Mouse (Mus musculus): ENCODE results near the gene Clec12b.
"Not testable (repeated sequence)": the region's sequence is repeated elsewhere in the genome, so short reads cannot be mapped to it uniquely, and the experiment has no call there.

The Clec12b gene

GRCm38 (mm10) chr6:129369374-129370132 lies 16.1 kb downstream of the Clec12b start:
- DNase-seq (ENCODE audit: extremely low read depth, low read depth, low spot score): no peak

GRCm38 (mm10) chr6:129365959-129366359 lies 19.7 kb downstream of the Clec12b start:
- peak; percentile 3 for DNase-seq (ENCODE audit: extremely low read depth, low read depth, low spot score)

GRCm38 (mm10) chr6:129363942-129364341 lies 21.7 kb downstream of the Clec12b start:
- no peak for DNase-seq (ENCODE audit: extremely low read depth, low read depth, low spot score)

- DNase-seq (ENCODE audit: extremely low read depth, low read depth, low spot score): no peak
These were observed 26.2 kb downstream of the Clec12b start for GRCm38 (mm10) chr6:129359515-129359914.

- no peak for DNase-seq (ENCODE audit: extremely low read depth, low read depth, low spot score)
These were observed 29.2 kb downstream of the Clec12b start for GRCm38 (mm10) chr6:129356430-129356829.

GRCm38 (mm10) chr6:129355774-129356173 lies 29.9 kb downstream of the Clec12b start:
- DNase-seq (ENCODE audit: extremely low read depth, low read depth, low spot score): no peak

- DNase-seq (ENCODE audit: extremely low read depth, low read depth, low spot score): no peak
These were observed 34.6 kb downstream of the Clec12b start for GRCm38 (mm10) chr6:129351091-129351490.

GRCm38 (mm10) chr6:129349524-129350352 lies 35.9 kb downstream of the Clec12b start:
- no peak for DNase-seq (ENCODE audit: extremely low read depth, low read depth, low spot score)

- DNase-seq (ENCODE audit: extremely low read depth, low read depth, low spot score): no peak
These were observed 41.3 kb downstream of the Clec12b start for GRCm38 (mm10) chr6:129344408-129344807.

GRCm38 (mm10) chr6:129342391-129342790 lies 43.3 kb downstream of the Clec12b start, which contains the start of gene Clec12a:
Clec12a (plus strand) TSS chr6:129342691.
- not testable (repeated sequence) for DNase-seq (ENCODE audit: extremely low read depth, low read depth, low spot score)

GRCm38 (mm10) chr6:129337751-129338150 lies 47.9 kb downstream of the Clec12b start:
- no peak for DNase-seq (ENCODE audit: extremely low read depth, low read depth, low spot score)

GRCm38 (mm10) chr6:129333674-129334078 lies 52.0 kb downstream of the Clec12b start:
- no peak for DNase-seq (ENCODE audit: extremely low read depth, low read depth, low spot score)

GRCm38 (mm10) chr6:129331610-129332009 lies 54.1 kb downstream of the Clec12b start, which contains the start of gene 4922502D21Rik:
4922502D21Rik (minus strand) TSS chr6:129331796.
- no peak for DNase-seq (ENCODE audit: extremely low read depth, low read depth, low spot score)

- DNase-seq (ENCODE audit: extremely low read depth, low read depth, low spot score): peak; percentile 33
These were observed 59.0 kb downstream of the Clec12b start for GRCm38 (mm10) chr6:129326568-129327150.

GRCm38 (mm10) chr6:129326016-129326415 lies 59.7 kb downstream of the Clec12b start:
- no peak for DNase-seq (ENCODE audit: extremely low read depth, low read depth, low spot score)
